Mouse (Mus musculus) neural tube, embryonic 13.5 days (tissue): ENCODE data around the gene Aldh3b3. TPM values are rescaled to one million over a fixed set of nuclear protein-coding genes. Genes with fewer than 3 reads are reported as not detected.

Experiments
- ATAC-seq: fragments of 200-750 bp; cut with Nextera tagmentation; 2 replicates; pipeline ENCODE4 v1.8.0; 2017; ENCODE audit warnings: low read depth, mild to moderate bottlenecking, moderate TSS enrichment, moderate library complexity
- H3K27ac ChIP-seq: fragments of 300-500 bp; sonication (generic); replicated peaks from 2 replicates; pipeline ENCODE4 v1.5.1; 2015; ENCODE audit warnings: moderate library complexity, mild to moderate bottlenecking, inconsistent platforms
- H3K27me3 ChIP-seq: fragments of 300-500 bp; sonication (generic); 2 replicates; pipeline ENCODE4 v1.6.1; 2015; ENCODE audit warnings: mild to moderate bottlenecking, inconsistent platforms
- H3K36me3 ChIP-seq: fragments of 300-500 bp; sonication (generic); 2 replicates; pipeline ENCODE4 v1.6.1; 2015; ENCODE audit warnings: mild to moderate bottlenecking, inconsistent platforms
- H3K4me1 ChIP-seq: fragments of 300-500 bp; sonication (generic); replicated peaks from 2 replicates; pipeline ENCODE4 v1.6.1; 2015; ENCODE audit warnings: inconsistent platforms
- H3K4me2 ChIP-seq: fragments of 300-500 bp; sonication (generic); 2 replicates; pipeline ENCODE4 v1.6.1; 2015; ENCODE audit warnings: inconsistent platforms, mild to moderate bottlenecking, moderate library complexity
- H3K4me3 ChIP-seq: fragments of 300-500 bp; sonication (generic); 2 replicates; pipeline ENCODE4 v1.5.1; 2015; ENCODE audit warnings: mild to moderate bottlenecking, inconsistent platforms
- H3K9ac ChIP-seq: fragments of 300-500 bp; sonication (generic); 2 replicates; pipeline ENCODE4 v1.6.1; 2015; ENCODE audit warnings: moderate library complexity, mild to moderate bottlenecking, inconsistent platforms
- H3K9me3 ChIP-seq: fragments of 300-500 bp; sonication (generic); 2 replicates; pipeline ENCODE4 v1.6.1; 2016; ENCODE audit warnings: inconsistent platforms
- WGBS: fragments of 180-500 bp; shearing (Covaris S2); methylation state at CpG from one replicate; pipeline ENCODE4 v1.1.7; 2015; 5-methylcytosine and 5-hydroxymethylcytosine counted together
- polyA plus RNA-seq: library from polyadenylated mRNA; unstranded; fragments of >200 nt; fragmentation: Nextera tagmentation; extraction: Ambion mirVana; gene quantifications from 2 replicates; pipeline ENCODE4 v1.2.1, GENCODE M21; 2015

Gene Aldh3b3
- polyA plus RNA-seq, 1 experiment from 2014 or later = not detected

GRCm38 (mm10) chr19:3985261-3985681 is 26.8 kb downstream of the Aldh3b3 start:
- no peaks in the 10 kb centered on the region; the same call in 1 of the 2 replicates for H3K9me3 ChIP-seq
- H3K4me3 ChIP-seq = no peak overlapping the region
- no peak overlapping the region for H3K4me2 ChIP-seq
- peak overlapping the region; percentile 33; the same call in 1 of the 2 replicates for H3K27ac ChIP-seq
- H3K9ac ChIP-seq = no peak overlapping the region
- no peaks in the 10 kb centered on the region for H3K36me3 ChIP-seq
- ATAC-seq = no peak
- H3K4me1 ChIP-seq = peaks cover 37% of the 10 kb centered on the region
- no peaks in the 10 kb centered on the region for H3K27me3 ChIP-seq
- 14% methylated on average over 8 of the region's 8 CpGs for WGBS

GRCm38 (mm10) chr19:3986334-3986733 is 27.9 kb downstream of the Aldh3b3 start, which contains the start of gene Acy3:
Gene Acy3, plus strand, starts transcription at chr19:3986570.
- no peaks in the 10 kb centered on the region; the same call in 1 of the 2 replicates for H3K9me3 ChIP-seq
- peaks cover 40% of the 10 kb centered on the region for H3K4me1 ChIP-seq
- H3K36me3 ChIP-seq = no peaks in the 10 kb centered on the region
- no peaks in the 10 kb centered on the region for H3K27me3 ChIP-seq
- H3K27ac ChIP-seq = peak within 1 kb of the TSS; percentile 33; the same call in 1 of the 2 replicates
- no peak within 1 kb of the TSS for H3K4me3 ChIP-seq
- 12% methylated on average over 8 of the region's 8 CpGs for WGBS
- peak within 1 kb of the TSS; percentile 23; the same call in 1 of the 2 replicates for H3K9ac ChIP-seq
- H3K4me2 ChIP-seq = no peak within 1 kb of the TSS
- ATAC-seq = peak; percentile 55; the same call in 1 of the 2 replicates

- ATAC-seq = no peak
- WGBS = 91% methylated on average over 14 of the region's 14 CpGs
Measured at GRCm38 (mm10) chr19:3988066-3988465, 29.6 kb downstream of the Aldh3b3 start.

GRCm38 (mm10) chr19:3988750-3989149 is 30.3 kb downstream of the Aldh3b3 start:
- Histone ChIP-seq H3K36me3 (no peaks in the 10 kb centered on the region), H3K4me3 (no peak overlapping the region), H3K27ac (no peak overlapping the region), H3K9ac (no peak overlapping the region), H3K27me3 (no peaks in the 10 kb centered on the region), H3K9me3 (no peaks in the 10 kb centered on the region; the same call in 1 of the 2 replicates), H3K4me1 (peaks cover 34% of the 10 kb centered on the region), H3K4me2 (no peak overlapping the region)
- WGBS = 87% methylated on average over 4 of the region's 4 CpGs
- ATAC-seq = no peak

More at GRCm38 (mm10) chr19:3988066-3988465, 29.6 kb downstream of the Aldh3b3 start:
- no peaks in the 10 kb centered on the region for H3K36me3 ChIP-seq
- H3K4me1 ChIP-seq = peaks cover 40% of the 10 kb centered on the region
- H3K9me3 ChIP-seq = no peaks in the 10 kb centered on the region; the same call in 1 of the 2 replicates
- H3K4me2 ChIP-seq = no peak overlapping the region
- H3K27me3 ChIP-seq = no peaks in the 10 kb centered on the region
- H3K9ac ChIP-seq = no peak overlapping the region
- no peak overlapping the region for H3K4me3 ChIP-seq
- H3K27ac ChIP-seq = no peak overlapping the region

- Histone ChIP-seq H3K4me3 (no peak overlapping the region), H3K4me2 (no peak overlapping the region), H3K4me1 (peaks cover 16% of the 10 kb centered on the region; the same call in 1 of the 2 replicates), H3K27me3 (no peaks in the 10 kb centered on the region), H3K9me3 (no peaks in the 10 kb centered on the region; the same call in 1 of the 2 replicates), H3K36me3 (no peaks in the 10 kb centered on the region), H3K27ac (no peak overlapping the region), H3K9ac (0 out of 2 replicates have a peak overlapping the region, but pooled peaks have one; percentile 17)
- ATAC-seq = no peak
- WGBS = 50% methylated on average over 6 of the region's 6 CpGs
Measured at GRCm38 (mm10) chr19:3990804-3991203, 32.4 kb downstream of the Aldh3b3 start.

- H3K9ac ChIP-seq = no peak overlapping the region
- ATAC-seq = no peak
- H3K4me1 ChIP-seq = peaks cover 8% of the 10 kb centered on the region; the same call in 1 of the 2 replicates
- no peak overlapping the region for H3K4me3 ChIP-seq
- no peaks in the 10 kb centered on the region for H3K36me3 ChIP-seq
- no peak overlapping the region for H3K4me2 ChIP-seq
- no peak overlapping the region for H3K27ac ChIP-seq
- no peaks in the 10 kb centered on the region; the same call in 1 of the 2 replicates for H3K9me3 ChIP-seq
- no peaks in the 10 kb centered on the region for H3K27me3 ChIP-seq
- 98% methylated on average over 3 of the region's 3 CpGs for WGBS
Measured at GRCm38 (mm10) chr19:3991562-3991961, 33.1 kb downstream of the Aldh3b3 start.

- Histone ChIP-seq H3K27me3 (no peaks in the 10 kb centered on the region), H3K4me1 (peaks cover 4% of the 10 kb centered on the region; the same call in 1 of the 2 replicates), H3K4me3 (no peak overlapping the region), H3K36me3 (no peaks in the 10 kb centered on the region), H3K27ac (no peak overlapping the region), H3K4me2 (no peak overlapping the region), H3K9me3 (no peaks in the 10 kb centered on the region; the same call in 1 of the 2 replicates), H3K9ac (no peak overlapping the region)
- WGBS = 89% methylated on average over 3 of the region's 3 CpGs
- no peak for ATAC-seq
Measured at GRCm38 (mm10) chr19:3991966-3992365, 33.5 kb downstream of the Aldh3b3 start.

GRCm38 (mm10) chr19:3992416-3992815 is 34.0 kb downstream of the Aldh3b3 start, which contains the start of gene Tbx10:
Gene Tbx10, plus strand, starts transcription at chr19:3992752.
- no peak within 1 kb of the TSS for H3K9ac ChIP-seq
- H3K4me1 ChIP-seq = 0 out of 2 replicates have a peak, but pooled peaks cover 3% of the 10 kb centered on the region
- no peak for ATAC-seq
- H3K36me3 ChIP-seq = no peaks in the 10 kb centered on the region
- 56% methylated on average over 5 of the region's 5 CpGs for WGBS
- H3K27ac ChIP-seq = no peak within 1 kb of the TSS
- H3K9me3 ChIP-seq = no peaks in the 10 kb centered on the region; the same call in 1 of the 2 replicates
- H3K4me3 ChIP-seq = no peak within 1 kb of the TSS
- H3K27me3 ChIP-seq = no peaks in the 10 kb centered on the region
- H3K4me2 ChIP-seq = no peak within 1 kb of the TSS

- 69% methylated on average over 6 of the region's 6 CpGs for WGBS
- Histone ChIP-seq H3K9me3 (no peaks in the 10 kb centered on the region), H3K4me3 (no peak overlapping the region), H3K36me3 (no peaks in the 10 kb centered on the region), H3K4me2 (no peak overlapping the region), H3K4me1 (peaks cover 10% of the 10 kb centered on the region), H3K9ac (no peak overlapping the region), H3K27ac (no peak overlapping the region), H3K27me3 (no peaks in the 10 kb centered on the region)
- no peak for ATAC-seq
Measured at GRCm38 (mm10) chr19:3994932-3995331, 36.5 kb downstream of the Aldh3b3 start.

GRCm38 (mm10) chr19:3995505-3995904 is 37.1 kb downstream of the Aldh3b3 start:
- Histone ChIP-seq H3K9me3 (no peaks in the 10 kb centered on the region), H3K4me1 (peaks cover 10% of the 10 kb centered on the region), H3K27ac (no peak overlapping the region), H3K4me2 (no peak overlapping the region), H3K36me3 (no peaks in the 10 kb centered on the region), H3K9ac (no peak overlapping the region), H3K4me3 (no peak overlapping the region), H3K27me3 (no peaks in the 10 kb centered on the region)
- no peak for ATAC-seq
- WGBS = 91% methylated on average over 3 of the region's 3 CpGs

GRCm38 (mm10) chr19:3996106-3996505 is 37.7 kb downstream of the Aldh3b3 start:
- Histone ChIP-seq H3K9me3 (no peaks in the 10 kb centered on the region), H3K9ac (no peak overlapping the region), H3K4me3 (no peak overlapping the region), H3K36me3 (no peaks in the 10 kb centered on the region), H3K27me3 (no peaks in the 10 kb centered on the region), H3K27ac (no peak overlapping the region), H3K4me2 (no peak overlapping the region), H3K4me1 (peaks cover 11% of the 10 kb centered on the region)
- WGBS = 76% methylated on average over 7 of the region's 7 CpGs
- no peak for ATAC-seq

GRCm38 (mm10) chr19:3996747-3997146 is 38.3 kb downstream of the Aldh3b3 start:
- Histone ChIP-seq H3K9me3 (no peaks in the 10 kb centered on the region), H3K4me2 (no peak overlapping the region), H3K9ac (no peak overlapping the region), H3K27ac (no peak overlapping the region), H3K4me3 (no peak overlapping the region), H3K4me1 (peaks cover 17% of the 10 kb centered on the region), H3K36me3 (no peaks in the 10 kb centered on the region), H3K27me3 (no peaks in the 10 kb centered on the region)
- ATAC-seq = no peak
- WGBS = 83% methylated on average over 8 of the region's 8 CpGs

- WGBS = 64% methylated on average over 8 of the region's 8 CpGs
- H3K4me3 ChIP-seq = no peak overlapping the region
- H3K9ac ChIP-seq = no peak overlapping the region
- H3K4me1 ChIP-seq = peaks cover 20% of the 10 kb centered on the region
- H3K9me3 ChIP-seq = no peaks in the 10 kb centered on the region
- no peak for ATAC-seq
- no peak overlapping the region for H3K4me2 ChIP-seq
- H3K27me3 ChIP-seq = no peaks in the 10 kb centered on the region
- no peaks in the 10 kb centered on the region for H3K36me3 ChIP-seq
- H3K27ac ChIP-seq = no peak overlapping the region
Measured at GRCm38 (mm10) chr19:3997231-3997630, 38.8 kb downstream of the Aldh3b3 start.
